ENCODE assay signal across 9 mouse cellular contexts in the genomic region with DNA sequence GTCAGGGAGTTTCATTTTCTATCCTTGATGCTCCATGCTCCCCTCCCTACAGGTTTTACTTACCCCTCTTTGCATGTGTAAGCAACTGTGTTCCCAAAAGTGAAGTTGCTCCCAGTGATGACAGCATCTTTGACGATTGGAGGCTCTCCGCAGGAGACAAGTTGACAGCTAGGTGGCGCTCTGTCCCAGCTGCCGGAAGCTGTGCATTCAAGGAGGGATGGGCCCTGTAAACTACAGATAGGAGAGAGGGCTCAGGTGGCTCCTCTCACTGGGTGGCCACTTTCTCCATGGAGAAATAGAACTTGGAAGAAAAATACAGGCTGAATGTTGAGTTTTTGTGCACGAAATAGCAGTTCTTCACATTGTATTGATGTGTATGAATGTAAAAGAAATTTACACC.
DNase-seq lines count a peak whose midpoint lies in the region; ATAC-seq and TF ChIP-seq lines count a peak whose summit lies in the region.
"Had no signal": no experiment of that assay in that cellular context is flagged by ENCODE, and none has a peak within 500 bp of the region (broad histone marks: within the 10 kb centered on the region; RNA-seq: fewer than 3 reads in every experiment).

No protein-coding gene starts in this region.

- DNase-seq in 3134 (ENCODE audit: extremely low read depth, insufficient read length, low spot score) (peak; percentile 33), Patski (ENCODE audit: low read depth, low spot score) (peak; percentile 9)
- peak; percentile 60 for DNase-seq in cerebellum, adult 9-11 months
- DNase-seq in frontal cortex, postnatal 25 days (ENCODE audit: low spot score in 2 of 2): peak; percentile 49 to 61
- DNase-seq in kidney, postnatal 0 days (ENCODE audit: low spot score): peak; percentile 80
- peak in 2 of 3 experiments; percentile 3 to 14 for DNase-seq in liver, embryonic 14.5 days (ENCODE audit: low read depth in 3 of 3, low spot score in 3 of 3)
- DNase-seq in thymus, postnatal 0 days (ENCODE audit: low spot score): peak; percentile 74

- TF ChIP-seq CTCF in Patski (IDR thresholded peaks at IDR 0.05): peak; percentile 91
- peak; percentile 92 for TF ChIP-seq CTCF in kidney, postnatal 0 days (IDR thresholded peaks at IDR 0.05; ENCODE audit: low read depth)
- TF ChIP-seq CTCF in liver, embryonic 14.5 days (IDR thresholded peaks at IDR 0.05; ENCODE audit: low read depth): peak; percentile 82
- peak; percentile 74 for TF ChIP-seq CTCF in olfactory bulb, adult 2 months (IDR thresholded peaks at IDR 0.05; ENCODE audit: insufficient read depth, low read depth, low read length)

- POLR2A ChIA-PET in Patski (lab: Charles Lee): no interaction called here

- no peak overlapping the region for H3K27ac ChIP-seq in kidney, postnatal 0 days
- no peak overlapping the region for H3K27ac ChIP-seq in liver, embryonic 14.5 days
- no peak overlapping the region for H3K27ac ChIP-seq in olfactory bulb, adult 2 months (ENCODE audit: insufficient read depth, low read depth, low read length)
- H3K27ac ChIP-seq: embryonic facial prominence, embryonic 15.5 days had no signal

- no peak overlapping the region for H3K4me3 ChIP-seq in kidney, postnatal 0 days (replicated peaks; ENCODE audit: low read depth, low read length)
- no peak overlapping the region for H3K4me3 ChIP-seq in liver, embryonic 14.5 days (ENCODE audit: insufficient read depth in 1 of 2, low read depth in 2 of 2, low read length in 2 of 2)
- no peak overlapping the region for H3K4me3 ChIP-seq in olfactory bulb, adult 2 months (ENCODE audit: insufficient read depth, low read depth, low read length)
- H3K4me3 ChIP-seq: embryonic facial prominence, embryonic 15.5 days had no signal

- H3K4me1 ChIP-seq in kidney, postnatal 0 days (replicated peaks; ENCODE audit: insufficient read depth, low read length): no peaks in the 10 kb centered on the region
- no peaks in the 10 kb centered on the region for H3K4me1 ChIP-seq in liver, embryonic 14.5 days (replicated peaks; ENCODE audit: control insufficient read depth in 2 of 2, insufficient read depth in 2 of 2, low read length in 1 of 2)
- no peaks in the 10 kb centered on the region for H3K4me1 ChIP-seq in olfactory bulb, adult 2 months (ENCODE audit: control insufficient read depth, insufficient read depth, low read length)

- no peak overlapping the region for H3K9ac ChIP-seq in kidney, postnatal 0 days (ENCODE audit: low read depth, low read length)
- no peak overlapping the region for H3K9ac ChIP-seq in liver, embryonic 14.5 days (replicated peaks)
- H3K9ac ChIP-seq: embryonic facial prominence, embryonic 15.5 days had no signal

- no peaks in the 10 kb centered on the region for H3K9me3 ChIP-seq in kidney, postnatal 0 days (replicated peaks; ENCODE audit: low read length)
- H3K9me3 ChIP-seq in liver, embryonic 14.5 days (ENCODE audit: control insufficient read depth, low read length): no peaks in the 10 kb centered on the region
- H3K9me3 ChIP-seq: embryonic facial prominence, embryonic 15.5 days had no signal

- no peak for ATAC-seq in Patski
- 0 out of 2 replicates have a peak, but pooled peaks have one; percentile 43 for ATAC-seq in kidney, postnatal 0 days (replicated peaks; ENCODE audit: low FRiP score, low read depth)
- no peak for ATAC-seq in liver, embryonic 14.5 days (ENCODE audit: insufficient read depth)

- no peak overlapping the region for H3K4me2 ChIP-seq in kidney, postnatal 0 days (ENCODE audit: low read length)
- no peak overlapping the region for H3K4me2 ChIP-seq in liver, embryonic 14.5 days (ENCODE audit: low read depth)
- H3K4me2 ChIP-seq: embryonic facial prominence, embryonic 15.5 days had no signal

- no peak for TF ChIP-seq POLR2A in olfactory bulb, adult 2 months (IDR thresholded peaks at IDR 0.05; ENCODE audit: insufficient read depth, low read depth, low read length)

- CTCF ChIA-PET in Patski (lab: Charles Lee): interaction anchor here (0.6 to 1.9 kb wide), 13 partner anchors 8 to 181 kb away, joined by 3 to 9 read pairs (median 3); no protein-coding TSS in a partner anchor

- 14% methylated on average over 5 of the region's 5 CpGs for WGBS in kidney, postnatal 0 days
- 9% methylated on average over 5 of the region's 5 CpGs for WGBS in liver, embryonic 14.5 days (ENCODE audit: insufficient replicate concordance)
- WGBS in olfactory bulb, adult 2 months: 9% methylated on average over 5 of the region's 5 CpGs

- no peaks in the 10 kb centered on the region for H3K27me3 ChIP-seq in Patski
- no peaks in the 10 kb centered on the region for H3K27me3 ChIP-seq in kidney, postnatal 0 days (ENCODE audit: insufficient read depth, low read length)
- no peaks in the 10 kb centered on the region for H3K27me3 ChIP-seq in liver, embryonic 14.5 days (ENCODE audit: control insufficient read depth, insufficient read depth, low read length)
- H3K27me3 ChIP-seq: embryonic facial prominence, embryonic 15.5 days had no signal

- TF ChIP-seq EP300 in liver, embryonic 14.5 days (IDR thresholded peaks at IDR 0.05; ENCODE audit: low read depth): no peak

- no peaks in the 10 kb centered on the region for H3K36me3 ChIP-seq in kidney, postnatal 0 days (ENCODE audit: insufficient read depth, low read length)
- H3K36me3 ChIP-seq in liver, embryonic 14.5 days (replicated peaks; ENCODE audit: control insufficient read depth, insufficient read depth, low read depth): no peaks in the 10 kb centered on the region

- in situ Hi-C loops in Patski (cut with MboI; ENCODE audit: low pct_unique_long_range_greater_than_20kb): loop anchor here (10.0 kb wide), 2 partner anchors 122 to 662 kb away; partner anchors contain the start of gene Svep1

Comparison
In these comparisons a context has a peak if more than half of its experiments do, and no peak if none do; other contexts are left out.
1. DNase-seq: peak in every context shown above with its lines; median percentile 80 in kidney, postnatal 0 days; 74 in thymus, postnatal 0 days; 60 in cerebellum, adult 9-11 months; 55 in frontal cortex, postnatal 25 days; 33 in 3134; 9 in Patski; 8 in liver, embryonic 14.5 days.